Mouse (Mus musculus) Patski (cell line): ENCODE data around the gene Stk10. TPM values are rescaled to one million over a fixed set of nuclear protein-coding genes. Genes with fewer than 3 reads are reported as not detected.

Source experiments
- ATAC-seq: fragments of 100-300 bp; one replicate; pipeline ENCODE4 v1.8.0; 2021
- CTCF ChIA-PET: fragments of 350-600 bp; sonication (Branson Sonifier 250); formaldehyde crosslinking; loops from one replicate; lab custom pipeline; 2022; ENCODE audit warnings: inconsistent platforms; lab: Charles Lee
- POLR2A ChIA-PET: fragments of 350-600 bp; sonication (Branson Sonifier 250); formaldehyde crosslinking; loops from one replicate; lab custom pipeline; 2022; ENCODE audit warnings: antibody characterized with exemption, inconsistent platforms; lab: Charles Lee
- DNase-seq: peaks from one replicate; pipeline ENCODE4 v3.0.0-alpha.2; 2011; ENCODE audit warnings: low read depth, low spot score
- H3K27me3 ChIP-seq: fragments of 371-371 bp; one replicate; pipeline ENCODE4 v1.5.1; 2021
- CTCF ChIP-seq: fragments of 100-300 bp; IDR thresholded peaks from one replicate; pipeline ENCODE4 v1.5.1; 2021
- in situ Hi-C: fragments of 300-500 bp; cut with MboI; formaldehyde crosslinking; loops from 3 replicates; pipeline ENCODE4 v1.11.1; 2018; ENCODE audit warnings: low pct_unique_long_range_greater_than_20kb, mixed read lengths
- polyA plus RNA-seq: library from polyadenylated mRNA; unstranded; gene quantifications from one replicate; pipeline ENCODE4 v1.2.3, GENCODE M21; 2021

Stk10 gene
- polyA plus RNA-seq, 1 experiment from 2014 or later = 18.1 TPM

- ChIA-PET POLR2A (no interaction called here), CTCF (no interaction called here)
- DNase-seq = no peak
- ATAC-seq = no peak
- no peak for TF ChIP-seq CTCF
- in situ Hi-C loops = no loop called here
- H3K27me3 ChIP-seq = no peaks in the 10 kb centered on the region
Observed at GRCm38 (mm10) chr11:32665639-32666038, 132.5 kb downstream of the Stk10 start.

GRCm38 (mm10) chr11:32666983-32667382, 133.9 kb downstream of the Stk10 start:
- POLR2A ChIA-PET = no interaction called here
- no peak for TF ChIP-seq CTCF
- no peaks in the 10 kb centered on the region for H3K27me3 ChIP-seq
- DNase-seq (no peak), ATAC-seq (no peak)
- in situ Hi-C loops = no loop called here
- CTCF ChIA-PET = interaction anchor here (1.8 kb wide), 1 partner anchor 12 kb away, joined by 4 read pairs; no protein-coding TSS in a partner anchor

GRCm38 (mm10) chr11:32671480-32671879, 138.4 kb downstream of the Stk10 start:
- no peaks in the 10 kb centered on the region for H3K27me3 ChIP-seq
- in situ Hi-C loops = no loop called here
- DNase-seq = no peak
- no peak for ATAC-seq
- ChIA-PET POLR2A (interaction anchor here (0.6 kb wide), 1 partner anchor 1687 kb away, joined by 4 read pairs; no protein-coding TSS in a partner anchor), CTCF (interaction anchor here (0.8 to 1.4 kb wide), 4 partner anchors 9 to 35 kb away, joined by 3 to 4 read pairs (median 3); no protein-coding TSS in a partner anchor)
- TF ChIP-seq CTCF = no peak

Other genes starting within 250 kb of the Stk10 start
- not detected for gene Hba-a1, start 249.8 kb upstream of the Stk10 start, polyA plus RNA-seq
- not detected for gene Hbq1b, start 246.3 kb upstream of the Stk10 start, polyA plus RNA-seq
- not detected for gene Hba-a2, start 236.8 kb upstream of the Stk10 start, polyA plus RNA-seq
- not detected for gene Hbq1a, start 233.2 kb upstream of the Stk10 start, polyA plus RNA-seq
- gene Sh3pxd2b, start 185.5 kb upstream of the Stk10 start, polyA plus RNA-seq = 38.4 TPM
- 22.4 TPM for gene Ubtd2, start 77.9 kb upstream of the Stk10 start, polyA plus RNA-seq
- 1.9 TPM for gene Efcab9, start 1.2 kb upstream of the Stk10 start, polyA plus RNA-seq
- 92.4 TPM for gene Fbxw11, start 109.4 kb downstream of the Stk10 start, polyA plus RNA-seq